Mouse (Mus musculus): Measurements from ENCODE around the gene Miip.

Miip gene

GRCm38 (mm10) chr4:147868450-147869031, at the start of gene Miip, which contains the start of gene Fv1:
Miip (minus strand) TSS chr4:147868816.
Fv1 (plus strand) TSS chr4:147868979.
- peak; percentile 89 for DNase-seq (ENCODE audit: low read depth, low spot score)

- no peak for DNase-seq (ENCODE audit: low read depth, low spot score)
Observed at GRCm38 (mm10) chr4:147909486-147909885, 40.9 kb upstream of the Miip start.

GRCm38 (mm10) chr4:147906230-147906629, 37.6 kb upstream of the Miip start:
- no peak for DNase-seq (ENCODE audit: low read depth, low spot score)

- no peak for DNase-seq (ENCODE audit: low read depth, low spot score)
Observed at GRCm38 (mm10) chr4:147905090-147905659, 36.6 kb upstream of the Miip start.

GRCm38 (mm10) chr4:147904313-147905089, 35.9 kb upstream of the Miip start, which contains the start of gene Mfn2:
Mfn2 (minus strand) TSS chr4:147904704.
- DNase-seq (ENCODE audit: low read depth, low spot score) = peak; percentile 83

- no peak for DNase-seq (ENCODE audit: low read depth, low spot score)
Observed at GRCm38 (mm10) chr4:147903601-147904000, 35.0 kb upstream of the Miip start.

- no peak for DNase-seq (ENCODE audit: low read depth, low spot score)
Observed at GRCm38 (mm10) chr4:147902906-147903500, 34.4 kb upstream of the Miip start.

GRCm38 (mm10) chr4:147900452-147900851, 31.8 kb upstream of the Miip start:
- no peak for DNase-seq (ENCODE audit: low read depth, low spot score)

- DNase-seq (ENCODE audit: low read depth, low spot score) = no peak
Observed at GRCm38 (mm10) chr4:147897348-147897747, 28.7 kb upstream of the Miip start.

- no peak for DNase-seq (ENCODE audit: low read depth, low spot score)
Observed at GRCm38 (mm10) chr4:147896411-147896810, 27.8 kb upstream of the Miip start.

GRCm38 (mm10) chr4:147895815-147896330, 27.3 kb upstream of the Miip start:
- no peak for DNase-seq (ENCODE audit: low read depth, low spot score)

- DNase-seq (ENCODE audit: low read depth, low spot score) = no peak
Observed at GRCm38 (mm10) chr4:147890341-147890740, 21.7 kb upstream of the Miip start.

GRCm38 (mm10) chr4:147888237-147888636, 19.6 kb upstream of the Miip start:
- no peak for DNase-seq (ENCODE audit: low read depth, low spot score)

GRCm38 (mm10) chr4:147887277-147887676, 18.7 kb upstream of the Miip start:
- DNase-seq (ENCODE audit: low read depth, low spot score) = no peak

GRCm38 (mm10) chr4:147886158-147886557, 17.5 kb upstream of the Miip start:
- DNase-seq (ENCODE audit: low read depth, low spot score) = no peak

GRCm38 (mm10) chr4:147884138-147884537, 15.5 kb upstream of the Miip start:
- DNase-seq (ENCODE audit: low read depth, low spot score) = no peak

- no peak for DNase-seq (ENCODE audit: low read depth, low spot score)
Observed at GRCm38 (mm10) chr4:147883041-147883440, 14.4 kb upstream of the Miip start.

GRCm38 (mm10) chr4:147881792-147882191, 13.2 kb upstream of the Miip start:
- no peak for DNase-seq (ENCODE audit: low read depth, low spot score)

- DNase-seq (ENCODE audit: low read depth, low spot score) = no peak
Observed at GRCm38 (mm10) chr4:147879865-147880264, 11.2 kb upstream of the Miip start.

- DNase-seq (ENCODE audit: low read depth, low spot score) = no peak
Observed at GRCm38 (mm10) chr4:147879456-147879855, 10.8 kb upstream of the Miip start.

- no peak for DNase-seq (ENCODE audit: low read depth, low spot score)
Observed at GRCm38 (mm10) chr4:147878537-147878936, 9.9 kb upstream of the Miip start.
